Mouse (Mus musculus): Measurements from ENCODE around the gene Fyb. TPM values are rescaled to one million over a fixed set of nuclear protein-coding genes. Genes with fewer than 3 reads are reported as not detected.

Fyb gene
- polyA plus RNA-seq, 1 experiment from 2014 or later, result 3.2 TPM

DNA sequence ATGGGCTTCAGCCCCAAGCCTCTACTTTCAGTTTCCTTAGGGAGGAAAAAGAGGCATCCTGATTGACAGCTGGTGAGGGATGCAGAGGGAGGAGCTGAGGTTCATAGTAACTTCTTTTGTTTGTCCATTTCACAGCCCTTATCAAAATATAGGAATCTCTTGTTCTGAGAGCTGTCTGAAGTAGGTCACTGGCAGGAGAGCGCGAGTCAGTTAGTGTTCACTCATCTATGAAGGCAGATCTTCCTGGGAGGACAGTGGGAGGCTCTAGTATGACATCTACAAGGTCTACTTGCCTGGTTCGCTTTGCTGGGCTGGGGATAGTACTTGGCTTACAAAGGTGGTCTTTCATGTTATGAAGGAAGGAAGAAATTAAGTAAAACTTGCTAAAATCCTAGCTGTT lies 46.0 kb downstream of the Fyb start:
- 0 out of 2 replicates have a peak, but pooled peaks cover 5% of the 10 kb centered on the region for H3K4me1 ChIP-seq (ENCODE audit: control insufficient read depth, insufficient read depth, low read length)
- no peak for ATAC-seq (ENCODE audit: low FRiP score, low TSS enrichment)
- H3K27ac ChIP-seq (ENCODE audit: low read depth, low read length), result no peak overlapping the region
- H3K4me3 ChIP-seq (ENCODE audit: low read length), result no peak overlapping the region
- 45% methylated on average over 3 of the region's 3 CpGs for WGBS
- no peak overlapping the region for H3K4me2 ChIP-seq (replicated peaks; ENCODE audit: low read depth, low read length)
- H3K9me3 ChIP-seq (ENCODE audit: control insufficient read depth, low read length), result no peaks in the 10 kb centered on the region
- H3K36me3 ChIP-seq (ENCODE audit: control insufficient read depth, insufficient read depth, low read length), result no peaks in the 10 kb centered on the region
- no peaks in the 10 kb centered on the region for H3K27me3 ChIP-seq (ENCODE audit: control insufficient read depth, insufficient read depth, low read length)
- H3K9ac ChIP-seq (ENCODE audit: low read depth, low read length), result no peak overlapping the region

DNA sequence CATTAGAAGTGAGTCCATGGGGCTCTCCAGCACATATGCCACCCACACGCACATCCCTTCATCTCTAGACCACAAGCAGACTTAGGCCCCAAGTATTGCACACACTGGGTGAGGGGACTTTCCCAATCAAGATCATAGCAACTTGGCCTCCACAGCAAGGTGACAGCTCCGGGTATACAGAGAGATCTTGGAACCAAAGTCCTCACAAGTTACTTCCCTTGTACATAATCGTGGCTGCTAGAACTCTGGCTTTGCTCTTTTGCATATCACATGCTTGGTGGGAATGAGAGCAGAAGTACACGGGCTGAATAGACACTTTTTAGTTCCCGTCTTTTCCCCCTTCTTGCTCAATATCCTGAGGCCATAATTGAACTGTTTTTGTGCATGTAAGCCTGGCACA lies 46.4 kb downstream of the Fyb start:
- Histone ChIP-seq H3K9me3 (ENCODE audit: control insufficient read depth, low read length) (no peaks in the 10 kb centered on the region), H3K4me2 (replicated peaks; ENCODE audit: low read depth, low read length) (no peak overlapping the region), H3K27ac (ENCODE audit: low read depth, low read length) (no peak overlapping the region), H3K36me3 (ENCODE audit: control insufficient read depth, insufficient read depth, low read length) (no peaks in the 10 kb centered on the region), H3K4me1 (ENCODE audit: control insufficient read depth, insufficient read depth, low read length) (0 out of 2 replicates have a peak, but pooled peaks cover 5% of the 10 kb centered on the region), H3K4me3 (ENCODE audit: low read length) (no peak overlapping the region), H3K27me3 (ENCODE audit: control insufficient read depth, insufficient read depth, low read length) (no peaks in the 10 kb centered on the region), H3K9ac (ENCODE audit: low read depth, low read length) (no peak overlapping the region)
- WGBS, result 84% methylated on average over 5 of the region's 5 CpGs
- no peak for ATAC-seq (ENCODE audit: low FRiP score, low TSS enrichment)

DNA sequence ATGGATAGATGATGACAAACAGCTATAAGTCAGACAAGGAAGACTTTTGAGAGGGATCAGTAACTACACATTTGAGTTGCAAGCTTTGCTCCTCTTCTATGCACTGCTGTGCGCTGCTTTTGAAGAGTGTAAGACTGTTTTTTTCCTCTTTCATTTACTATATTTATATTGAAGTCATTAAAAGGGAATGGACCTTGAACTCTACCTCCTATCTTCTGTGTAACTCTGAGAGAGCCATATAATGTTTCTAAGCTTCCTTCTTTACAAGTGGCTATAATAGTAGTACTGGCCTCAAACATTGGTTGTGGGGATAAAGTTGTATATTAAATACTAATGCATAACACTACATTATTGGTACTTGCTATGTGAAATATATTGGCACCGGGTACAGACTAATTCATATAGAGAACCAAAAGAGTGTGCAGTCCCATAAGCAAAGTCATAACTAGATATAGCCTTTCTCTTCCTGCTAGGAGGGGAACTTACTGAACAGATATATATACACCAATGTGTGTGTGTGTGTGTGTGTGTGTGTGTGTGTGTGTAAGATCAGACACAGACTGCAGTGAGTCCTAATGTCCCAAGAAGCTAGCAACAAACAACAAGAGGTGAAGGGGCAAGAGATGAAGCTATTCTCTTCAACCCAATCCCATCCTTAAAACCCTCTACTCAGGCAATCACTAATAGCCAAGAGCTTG lies 47.7 kb downstream of the Fyb start:
- Histone ChIP-seq H3K27me3 (ENCODE audit: control insufficient read depth, insufficient read depth, low read length) (no peaks in the 10 kb centered on the region), H3K9me3 (ENCODE audit: control insufficient read depth, low read length) (no peaks in the 10 kb centered on the region), H3K4me1 (ENCODE audit: control insufficient read depth, insufficient read depth, low read length) (no peaks in the 10 kb centered on the region), H3K4me3 (ENCODE audit: low read length) (no peak overlapping the region), H3K36me3 (ENCODE audit: control insufficient read depth, insufficient read depth, low read length) (no peaks in the 10 kb centered on the region), H3K9ac (ENCODE audit: low read depth, low read length) (no peak overlapping the region), H3K4me2 (replicated peaks; ENCODE audit: low read depth, low read length) (no peak overlapping the region), H3K27ac (ENCODE audit: low read depth, low read length) (no peak overlapping the region)
- WGBS, result 94% methylated on average over 2 of the region's 2 CpGs
- peak; percentile 20; the same call in 1 of the 2 replicates for ATAC-seq (ENCODE audit: low FRiP score, low TSS enrichment)

DNA sequence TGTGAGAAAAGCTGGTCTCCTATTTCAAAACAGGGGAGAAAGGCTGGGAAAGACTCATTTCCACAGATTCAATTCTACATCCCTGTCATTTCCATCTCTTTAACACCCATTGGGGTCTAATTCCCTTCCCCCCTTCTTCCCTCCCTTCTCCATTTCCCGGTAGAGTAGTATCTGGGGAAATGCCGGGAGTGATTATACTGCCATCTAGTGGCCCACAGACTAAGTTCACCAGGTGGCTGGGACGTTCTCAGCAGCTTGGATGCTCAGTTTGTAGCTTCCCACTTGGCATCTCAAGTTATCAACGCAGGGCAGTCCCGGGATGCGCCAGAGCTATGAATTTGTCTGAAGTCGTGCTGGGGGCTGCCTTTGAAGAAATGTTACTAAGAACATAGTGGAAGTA lies 48.2 kb downstream of the Fyb start:
- no peak overlapping the region for H3K9ac ChIP-seq (ENCODE audit: low read depth, low read length)
- 7% methylated on average over 7 of the region's 7 CpGs for WGBS
- peak; percentile 75 for ATAC-seq (ENCODE audit: low FRiP score, low TSS enrichment)
- no peaks in the 10 kb centered on the region for H3K9me3 ChIP-seq (ENCODE audit: control insufficient read depth, low read length)
- no peaks in the 10 kb centered on the region for H3K4me1 ChIP-seq (ENCODE audit: control insufficient read depth, insufficient read depth, low read length)
- H3K4me2 ChIP-seq (replicated peaks; ENCODE audit: low read depth, low read length), result no peak overlapping the region
- H3K4me3 ChIP-seq (ENCODE audit: low read length), result no peak overlapping the region
- H3K27me3 ChIP-seq (ENCODE audit: control insufficient read depth, insufficient read depth, low read length), result no peaks in the 10 kb centered on the region
- H3K36me3 ChIP-seq (ENCODE audit: control insufficient read depth, insufficient read depth, low read length), result no peaks in the 10 kb centered on the region
- no peak overlapping the region for H3K27ac ChIP-seq (ENCODE audit: low read depth, low read length)

DNA sequence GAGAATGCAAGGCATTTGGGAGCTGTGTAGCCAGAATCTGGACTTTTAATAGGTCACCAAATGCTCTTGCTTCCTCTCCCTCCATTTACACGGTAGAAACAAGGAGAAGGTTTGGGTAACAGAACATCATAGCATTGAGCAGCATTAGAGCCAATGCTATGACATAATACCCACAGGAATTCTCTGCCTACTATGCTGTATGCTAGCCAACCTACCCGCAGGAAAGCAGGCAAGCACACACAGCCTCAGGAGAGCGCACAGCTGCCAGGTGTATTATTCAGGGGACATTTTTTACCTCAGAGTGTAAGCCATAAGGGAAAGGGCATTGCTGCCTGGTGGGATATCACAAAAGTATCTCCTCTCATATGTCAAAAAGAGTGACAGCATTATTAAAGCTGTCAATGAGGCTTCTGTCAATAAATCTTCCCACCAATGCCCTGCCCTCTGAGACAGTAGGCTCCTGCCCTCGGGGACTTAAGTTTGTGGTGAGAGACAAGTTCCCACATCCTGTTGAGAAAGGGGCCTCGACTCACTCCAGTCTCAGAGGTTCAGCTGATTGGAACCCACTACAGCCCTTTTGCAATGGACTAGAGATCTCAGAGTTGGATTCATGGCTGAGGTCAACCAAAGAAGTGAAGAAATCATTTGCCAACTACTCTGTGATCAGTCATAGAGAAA lies 51.8 kb downstream of the Fyb start:
- H3K4me3 ChIP-seq (ENCODE audit: low read length), result no peak overlapping the region
- no peak overlapping the region for H3K27ac ChIP-seq (ENCODE audit: low read depth, low read length)
- H3K4me2 ChIP-seq (replicated peaks; ENCODE audit: low read depth, low read length), result no peak overlapping the region
- no peaks in the 10 kb centered on the region for H3K4me1 ChIP-seq (ENCODE audit: control insufficient read depth, insufficient read depth, low read length)
- H3K9me3 ChIP-seq (ENCODE audit: control insufficient read depth, low read length), result no peaks in the 10 kb centered on the region
- no peak overlapping the region for H3K9ac ChIP-seq (ENCODE audit: low read depth, low read length)
- 60% methylated on average over 5 of the region's 5 CpGs for WGBS
- no peaks in the 10 kb centered on the region for H3K27me3 ChIP-seq (ENCODE audit: control insufficient read depth, insufficient read depth, low read length)
- H3K36me3 ChIP-seq (ENCODE audit: control insufficient read depth, insufficient read depth, low read length), result no peaks in the 10 kb centered on the region
- no peak for ATAC-seq (ENCODE audit: low FRiP score, low TSS enrichment)

GRCm38 (mm10) chr15:6577971-6578370 lies 55.3 kb downstream of the Fyb start:
- H3K4me3 ChIP-seq (ENCODE audit: low read length), result no peak overlapping the region
- H3K27ac ChIP-seq (ENCODE audit: low read depth, low read length), result no peak overlapping the region
- no peak overlapping the region for H3K9ac ChIP-seq (ENCODE audit: low read depth, low read length)
- H3K4me1 ChIP-seq (ENCODE audit: control insufficient read depth, insufficient read depth, low read length), result no peaks in the 10 kb centered on the region
- no peaks in the 10 kb centered on the region for H3K9me3 ChIP-seq (ENCODE audit: control insufficient read depth, low read length)
- no peaks in the 10 kb centered on the region for H3K27me3 ChIP-seq (ENCODE audit: control insufficient read depth, insufficient read depth, low read length)
- WGBS, result 71% methylated on average over 9 of the region's 9 CpGs
- H3K4me2 ChIP-seq (replicated peaks; ENCODE audit: low read depth, low read length), result no peak overlapping the region
- no peak for ATAC-seq (ENCODE audit: low FRiP score, low TSS enrichment)
- H3K36me3 ChIP-seq (ENCODE audit: control insufficient read depth, insufficient read depth, low read length), result no peaks in the 10 kb centered on the region

DNA sequence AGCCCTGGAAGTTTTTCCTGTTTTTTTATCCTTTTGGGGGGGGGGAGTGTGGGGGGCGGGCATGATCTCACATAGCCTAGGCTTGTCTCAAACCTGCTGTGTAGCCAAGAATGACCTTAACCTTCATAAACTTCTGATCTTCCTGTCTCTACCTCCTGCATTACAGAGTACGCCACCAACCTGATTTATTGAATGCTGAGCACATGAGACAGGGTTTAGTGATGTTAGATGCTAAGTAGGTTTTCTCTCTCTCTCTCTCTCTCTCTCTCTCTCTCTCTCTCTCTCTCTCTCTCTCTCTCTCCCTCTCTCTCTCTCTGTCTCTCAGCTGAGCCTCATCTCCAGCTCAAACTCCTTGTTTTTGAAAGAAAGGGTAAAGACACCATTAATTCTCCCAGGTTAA lies 56.0 kb downstream of the Fyb start:
- no peaks in the 10 kb centered on the region for H3K9me3 ChIP-seq (ENCODE audit: control insufficient read depth, low read length)
- ATAC-seq (ENCODE audit: low FRiP score, low TSS enrichment), result no peak
- H3K4me3 ChIP-seq (ENCODE audit: low read length), result no peak overlapping the region
- WGBS, result 60% methylated on average over 2 of the region's 2 CpGs
- H3K9ac ChIP-seq (ENCODE audit: low read depth, low read length), result no peak overlapping the region
- no peaks in the 10 kb centered on the region for H3K36me3 ChIP-seq (ENCODE audit: control insufficient read depth, insufficient read depth, low read length)
- no peak overlapping the region for H3K4me2 ChIP-seq (replicated peaks; ENCODE audit: low read depth, low read length)
- H3K27ac ChIP-seq (ENCODE audit: low read depth, low read length), result no peak overlapping the region
- H3K27me3 ChIP-seq (ENCODE audit: control insufficient read depth, insufficient read depth, low read length), result no peaks in the 10 kb centered on the region
- no peaks in the 10 kb centered on the region for H3K4me1 ChIP-seq (ENCODE audit: control insufficient read depth, insufficient read depth, low read length)

DNA sequence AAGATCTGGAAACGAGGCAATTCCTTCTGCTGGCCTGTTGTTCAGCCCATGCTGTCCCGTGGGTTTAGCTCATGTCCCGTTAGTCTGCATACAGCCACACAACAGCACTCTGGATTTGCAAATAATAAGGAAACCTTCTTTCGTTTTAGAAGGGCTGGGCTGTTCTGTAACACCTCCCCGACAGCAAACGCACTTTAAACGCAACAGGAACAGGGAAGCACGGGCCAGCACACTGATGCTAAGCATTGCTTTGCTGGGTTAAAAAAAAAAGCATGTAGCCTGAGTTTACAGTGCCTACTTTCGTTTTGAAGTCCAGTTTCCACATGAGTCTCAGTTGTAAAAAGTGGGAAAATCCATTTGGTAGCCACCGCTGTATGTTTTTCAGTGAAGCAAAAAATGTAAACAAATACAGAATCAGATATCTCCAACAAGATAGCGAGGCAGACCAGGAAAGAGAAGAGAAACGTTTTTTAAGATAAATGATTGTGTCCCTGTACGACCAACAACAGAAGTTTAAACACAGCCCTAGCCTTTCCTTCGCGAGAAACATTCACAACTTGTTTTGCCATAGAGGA lies 56.6 kb downstream of the Fyb start:
- Histone ChIP-seq H3K9ac (ENCODE audit: low read depth, low read length) (no peak overlapping the region), H3K4me3 (ENCODE audit: low read length) (no peak overlapping the region), H3K36me3 (ENCODE audit: control insufficient read depth, insufficient read depth, low read length) (no peaks in the 10 kb centered on the region), H3K4me2 (replicated peaks; ENCODE audit: low read depth, low read length) (no peak overlapping the region), H3K27ac (ENCODE audit: low read depth, low read length) (no peak overlapping the region), H3K9me3 (ENCODE audit: control insufficient read depth, low read length) (no peaks in the 10 kb centered on the region), H3K27me3 (ENCODE audit: control insufficient read depth, insufficient read depth, low read length) (no peaks in the 10 kb centered on the region), H3K4me1 (ENCODE audit: control insufficient read depth, insufficient read depth, low read length) (no peaks in the 10 kb centered on the region)
- no peak for ATAC-seq (ENCODE audit: low FRiP score, low TSS enrichment)
- WGBS, result 73% methylated on average over 15 of the region's 15 CpGs

- no peak overlapping the region for H3K27ac ChIP-seq (ENCODE audit: low read depth, low read length)
- H3K4me1 ChIP-seq (ENCODE audit: control insufficient read depth, insufficient read depth, low read length), result no peaks in the 10 kb centered on the region
- no peak overlapping the region for H3K4me2 ChIP-seq (replicated peaks; ENCODE audit: low read depth, low read length)
- H3K9ac ChIP-seq (ENCODE audit: low read depth, low read length), result no peak overlapping the region
- no peaks in the 10 kb centered on the region for H3K36me3 ChIP-seq (ENCODE audit: control insufficient read depth, insufficient read depth, low read length)
- WGBS, result 82% methylated on average over 11 of the region's 11 CpGs
- no peaks in the 10 kb centered on the region for H3K27me3 ChIP-seq (ENCODE audit: control insufficient read depth, insufficient read depth, low read length)
- no peaks in the 10 kb centered on the region for H3K9me3 ChIP-seq (ENCODE audit: control insufficient read depth, low read length)
- no peak overlapping the region for H3K4me3 ChIP-seq (ENCODE audit: low read length)
- no peak for ATAC-seq (ENCODE audit: low FRiP score, low TSS enrichment)
These were observed 57.2 kb downstream of the Fyb start for GRCm38 (mm10) chr15:6579769-6580261.
